Mouse (Mus musculus) MEL (cell line): ENCODE measurements around the gene Ccdc186. TPM values are rescaled to one million over a fixed set of nuclear protein-coding genes. Genes with fewer than 3 reads are reported as not detected.

Experiments
- DNase-seq: peaks from one replicate; pipeline ENCODE4 v3.0.0; 2011; ENCODE audit warnings: low read depth, low spot score
- H3K27ac ChIP-seq: 2 replicates; pipeline ENCODE4 v1.5.1; 2012; ENCODE audit warnings: low read depth, mild to moderate bottlenecking, control low read depth, low read length, moderate library complexity; ENCODE audit not compliant: control insufficient read depth
- H3K27me3 ChIP-seq, 2 experiments: fragments of 150-350 bp in 1 of 2; sonication (generic) in 1 of 2; 2 replicates each; pipeline ENCODE4 v1.6.1; 2012; ENCODE audit warnings: low read length in 2 of 2, mild to moderate bottlenecking in 2 of 2, improper control_type of control experiment in 1 of 2, moderate library complexity in 1 of 2; ENCODE audit not compliant: insufficient read depth in 2 of 2, control insufficient read depth in 1 of 2
- H3K36me3 ChIP-seq, 2 experiments: 2 replicates each; pipeline ENCODE4 v1.6.1; 2012 to 2014; ENCODE audit warnings: low read length in 2 of 2, improper control_type of control experiment in 1 of 2, inconsistent platforms in 1 of 2, mild to moderate bottlenecking in 1 of 2; ENCODE audit not compliant: insufficient read depth in 2 of 2, control insufficient read depth in 1 of 2
- H3K4me1 ChIP-seq, 2 experiments: fragments of 150-350 bp in 1 of 2; sonication (generic) in 1 of 2; 2 replicates each; pipeline ENCODE4 v1.6.1; 2012; ENCODE audit warnings: low read length in 2 of 2, improper control_type of control experiment in 1 of 2, mild to moderate bottlenecking in 1 of 2; ENCODE audit not compliant: insufficient read depth in 2 of 2, control insufficient read depth in 1 of 2
- H3K4me3 ChIP-seq, 2 experiments: fragments of 150-350 bp in 1 of 2; sonication (generic) in 1 of 2; 2 replicates each; pipeline ENCODE4 v1.5.1; 2012; ENCODE audit warnings: low read depth in 2 of 2, low read length in 2 of 2, mild to moderate bottlenecking in 2 of 2, moderate library complexity in 2 of 2, control low read depth in 1 of 2, improper control_type of control experiment in 1 of 2; ENCODE audit not compliant: control insufficient read depth in 1 of 2, insufficient read depth in 1 of 2
- H3K79me2 ChIP-seq: 2 replicates; pipeline ENCODE4 v1.6.1; 2012; ENCODE audit warnings: mild to moderate bottlenecking, low read length, moderate library complexity; ENCODE audit not compliant: control insufficient read depth, poor library complexity, insufficient read depth
- H3K9ac ChIP-seq: 2 replicates; pipeline ENCODE4 v1.6.1; 2012; ENCODE audit warnings: low read depth, mild to moderate bottlenecking, control low read depth, low read length, moderate library complexity; ENCODE audit not compliant: control insufficient read depth, poor library complexity, severe bottlenecking
- H3K9me3 ChIP-seq: fragments of 150-350 bp; sonication (generic); replicated peaks from 2 replicates; pipeline ENCODE4 v1.6.1; 2012; ENCODE audit warnings: mild to moderate bottlenecking, low read length, improper control_type of control experiment, moderate library complexity; ENCODE audit not compliant: insufficient read depth
- CHD1 ChIP-seq: IDR thresholded peaks from 2 replicates; pipeline ENCODE4 v1.6.1; 2012; ENCODE audit warnings: low read depth, mild to moderate bottlenecking, inconsistent platforms, low read length, improper control_type of control experiment
- CTCF ChIP-seq, 3 experiments: IDR thresholded peaks in 2 of 3; conservative IDR thresholded peaks in 1 of 3; 2 replicates each; pipeline ENCODE4 v1.5.1; 2011 to 2012; ENCODE audit warnings: low read length in 3 of 3, low read depth in 2 of 3, mild to moderate bottlenecking in 2 of 3, improper control_type of control experiment in 1 of 3, inconsistent platforms in 1 of 3, mixed read lengths in 1 of 3, moderate library complexity in 1 of 3; ENCODE audit not compliant: control insufficient read depth in 1 of 3, insufficient read depth in 1 of 3, poor library complexity in 1 of 3, severe bottlenecking in 1 of 3
- E2F4 ChIP-seq: IDR thresholded peaks from 2 replicates; pipeline ENCODE4 v1.6.1; 2011; ENCODE audit warnings: low read depth, low read length, improper control_type of control experiment, borderline replicate concordance
- ELF1 ChIP-seq: IDR thresholded peaks from 2 replicates; pipeline ENCODE4 v1.6.1; 2014; ENCODE audit warnings: low read depth, mild to moderate bottlenecking, inconsistent platforms, low read length, improper control_type of control experiment, moderate library complexity
- ETS1 ChIP-seq: IDR thresholded peaks from 2 replicates; pipeline ENCODE4 v1.6.1; 2012; ENCODE audit warnings: low read depth, mild to moderate bottlenecking, inconsistent platforms, low read length, improper control_type of control experiment, moderate library complexity
- GABPA ChIP-seq: IDR thresholded peaks from 2 replicates; pipeline ENCODE4 v1.6.1; 2012; ENCODE audit warnings: low read depth, mild to moderate bottlenecking, inconsistent platforms, low read length, improper control_type of control experiment, moderate library complexity
- GATA1 ChIP-seq: IDR thresholded peaks from 2 replicates; pipeline ENCODE4 v1.6.1; 2011; ENCODE audit warnings: low read depth, low read length, improper control_type of control experiment
- HCFC1 ChIP-seq: IDR thresholded peaks from 2 replicates; pipeline ENCODE4 v1.6.1; 2012; ENCODE audit warnings: low read depth, mild to moderate bottlenecking, inconsistent platforms, low read length, improper control_type of control experiment, moderate library complexity
- JUND ChIP-seq: IDR thresholded peaks from 2 replicates; pipeline ENCODE4 v1.6.1; 2011; ENCODE audit warnings: low read depth, mild to moderate bottlenecking, improper control_type of control experiment, low read length
- KAT2A ChIP-seq: conservative IDR thresholded peaks from 2 replicates; pipeline ENCODE4 v1.6.1; 2012; ENCODE audit warnings: low read depth, low read length, improper control_type of control experiment, inconsistent platforms
- MAZ ChIP-seq: IDR thresholded peaks from 2 replicates; pipeline ENCODE4 v1.6.1; 2012; ENCODE audit warnings: low read depth, mild to moderate bottlenecking, inconsistent platforms, low read length, improper control_type of control experiment
- MEF2A ChIP-seq: IDR thresholded peaks from 2 replicates; pipeline ENCODE4 v1.6.1; 2014; ENCODE audit warnings: low read depth, mild to moderate bottlenecking, inconsistent platforms, low read length, improper control_type of control experiment; ENCODE audit not compliant: poor library complexity, insufficient replicate concordance, severe bottlenecking; ENCODE audit errors: extremely low read depth
- RAD21 ChIP-seq: IDR thresholded peaks from 2 replicates; pipeline ENCODE4 v1.6.1; 2011; ENCODE audit warnings: mild to moderate bottlenecking, low read depth, low read length, improper control_type of control experiment
- RCOR1 ChIP-seq: IDR thresholded peaks from 2 replicates; pipeline ENCODE4 v1.6.1; 2012; ENCODE audit warnings: low read depth, mild to moderate bottlenecking, inconsistent platforms, low read length, improper control_type of control experiment
- SIN3A ChIP-seq: IDR thresholded peaks from 2 replicates; pipeline ENCODE4 v1.6.1; 2012; ENCODE audit warnings: low read length, improper control_type of control experiment, inconsistent platforms
- SMC3 ChIP-seq: IDR thresholded peaks from 2 replicates; pipeline ENCODE4 v1.6.1; 2011; ENCODE audit warnings: low read depth, low read length, improper control_type of control experiment
- TAL1 ChIP-seq: IDR thresholded peaks from 2 replicates; pipeline ENCODE4 v1.6.1; 2012; ENCODE audit warnings: mild to moderate bottlenecking, inconsistent platforms, low read length, moderate library complexity, mixed read lengths
- TBP ChIP-seq: IDR thresholded peaks from 2 replicates; pipeline ENCODE4 v1.8.0; 2011; ENCODE audit warnings: low read depth, low read length, improper control_type of control experiment
- UBTF ChIP-seq: IDR thresholded peaks from 2 replicates; pipeline ENCODE4 v1.6.1; 2012; ENCODE audit warnings: low read depth, mild to moderate bottlenecking, inconsistent platforms, low read length, improper control_type of control experiment, moderate library complexity, borderline replicate concordance; ENCODE audit not compliant: insufficient read depth
- USF2 ChIP-seq, 2 experiments: IDR thresholded peaks; 2 replicates each; pipeline ENCODE4 v1.6.1; 2011 to 2012; ENCODE audit warnings: improper control_type of control experiment in 2 of 2, low read length in 2 of 2, borderline replicate concordance in 1 of 2, inconsistent platforms in 1 of 2, low read depth in 1 of 2, mild to moderate bottlenecking in 1 of 2; ENCODE audit not compliant: insufficient read depth in 1 of 2
- ZC3H11A ChIP-seq: IDR thresholded peaks from 2 replicates; pipeline ENCODE4 v1.6.1; 2012; ENCODE audit warnings: low read depth, mild to moderate bottlenecking, inconsistent platforms, low read length, improper control_type of control experiment
- ZKSCAN1 ChIP-seq: IDR thresholded peaks from 2 replicates; pipeline ENCODE4 v1.6.1; 2012; ENCODE audit warnings: low read depth, mild to moderate bottlenecking, inconsistent platforms, low read length, improper control_type of control experiment, moderate library complexity
- ZMIZ1 ChIP-seq: IDR thresholded peaks from 2 replicates; pipeline ENCODE4 v1.6.1; 2012; ENCODE audit warnings: low read depth, mild to moderate bottlenecking, inconsistent platforms, low read length, improper control_type of control experiment, moderate library complexity
- ZNF384 ChIP-seq: IDR thresholded peaks from 2 replicates; pipeline ENCODE4 v1.6.1; 2012; ENCODE audit warnings: low read depth, mild to moderate bottlenecking, inconsistent platforms, low read length, improper control_type of control experiment
- polyA plus RNA-seq, 2 experiments: library from polyadenylated mRNA; stranded (reverse) in 1 of 2; unstranded in 1 of 2; fragments of >175 nt in 1 of 2; fragments of >200 nt in 1 of 2; gene quantifications; 2 replicates each; pipeline versions ENCODE4 v1.2.1 to v1.2.4; 2012; ENCODE audit warnings: low replicate concordance in 2 of 2, low read depth in 1 of 2; ENCODE audit not compliant: insufficient read length in 2 of 2, insufficient read depth in 1 of 2, missing spikeins in 1 of 2
- total RNA-seq: library from RNA; depleted of rRNA; stranded (reverse); fragments of 300-350 nt; gene quantifications from 2 replicates; pipeline ENCODE4 v1.2.3, GENCODE M21; 2012

The Ccdc186 gene
- total and polyA plus RNA-seq, 3 experiments, result 7.9 to 72.2 (median 21.9) TPM

GRCm38 (mm10) chr19:56746618-56747017, 75.4 kb downstream of the Ccdc186 start:
- no peaks in the 10 kb centered on the region for H3K9me3 ChIP-seq
- DNase-seq, result no peak
- H3K36me3 ChIP-seq, result no peaks in the 10 kb centered on the region
- H3K27me3 ChIP-seq, result peaks cover 2 to 5% of the 10 kb centered on the region in 2 experiments; a peak in 2 of 4 replicates
- H3K79me2 ChIP-seq, result no peaks in the 10 kb centered on the region
- TF ChIP-seq MEF2A (no peak), UBTF (no peak), GABPA (no peak), ZMIZ1 (no peak)
- no peaks in the 10 kb centered on the region for H3K4me1 ChIP-seq
- no peak overlapping the region for H3K27ac ChIP-seq
- no peak overlapping the region for H3K9ac ChIP-seq
- H3K4me3 ChIP-seq, result no peak overlapping the region

DNA sequence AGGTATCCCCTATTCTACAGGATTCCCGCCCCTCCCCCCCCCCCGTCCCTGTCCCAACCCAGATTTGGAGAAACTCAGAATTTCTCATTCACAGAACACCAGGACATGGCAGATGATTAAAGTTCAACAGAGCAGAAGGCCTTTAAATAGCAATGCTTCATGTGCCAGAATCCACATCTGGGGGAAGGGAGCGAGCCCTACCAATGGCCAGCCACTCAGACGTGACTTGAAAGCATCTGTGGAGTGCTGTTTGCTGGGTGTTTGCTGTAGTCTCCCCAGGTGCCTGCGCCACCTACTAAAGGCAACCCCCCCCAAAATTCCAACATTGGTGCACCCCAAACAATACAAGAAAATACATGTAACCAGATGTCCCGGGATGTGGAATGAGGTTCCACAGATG, 76.5 kb downstream of the Ccdc186 start:
- peaks cover 5 to 9% of the 10 kb centered on the region in 2 experiments; a peak in 3 of 4 replicates for H3K27me3 ChIP-seq
- no peak for TF ChIP-seq TBP
- TF ChIP-seq, all 39 proteins: peak for 0
- no peaks in the 10 kb centered on the region for H3K36me3 ChIP-seq
- no peaks in the 10 kb centered on the region for H3K79me2 ChIP-seq
- DNase-seq, result no peak
- no peak overlapping the region for H3K27ac ChIP-seq
- H3K4me3 ChIP-seq, result no peak overlapping the region
- H3K4me1 ChIP-seq, result no peaks in the 10 kb centered on the region
- no peaks in the 10 kb centered on the region for H3K9me3 ChIP-seq
- H3K9ac ChIP-seq, result no peak overlapping the region

DNA sequence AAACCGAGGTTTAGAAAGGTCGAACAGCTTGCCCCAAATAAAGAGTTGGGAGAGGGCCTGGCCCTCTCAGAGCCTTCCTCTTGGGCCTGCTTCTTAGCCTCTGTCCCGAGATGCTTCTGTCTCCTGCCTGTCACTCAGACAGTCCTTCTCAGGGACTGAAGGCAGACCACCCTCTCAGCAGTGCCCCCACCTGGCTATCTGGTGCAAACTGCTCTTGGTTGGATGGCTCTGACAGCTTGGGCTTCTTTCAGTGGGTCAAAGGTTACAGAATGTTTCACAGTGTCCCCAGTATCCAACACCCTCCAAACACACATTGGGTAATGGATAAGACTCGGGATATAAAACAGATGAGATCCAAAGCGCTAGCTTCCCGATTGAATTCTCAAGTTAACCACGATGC, 76.9 kb downstream of the Ccdc186 start:
- H3K4me1 ChIP-seq, result no peaks in the 10 kb centered on the region
- H3K4me3 ChIP-seq, result no peak overlapping the region
- H3K36me3 ChIP-seq, result no peaks in the 10 kb centered on the region
- TF ChIP-seq ZNF384 (no peak), HCFC1 (no peak), MAZ (no peak), KAT2A (no peak), USF2 (IDR thresholded peaks at IDR 0.05; ENCODE audit: borderline replicate concordance in 1 of 2, insufficient read depth in 1 of 2, low read depth in 1 of 2, low read length in 2 of 2) (no peak), SIN3A (no peak), ELF1 (no peak), CHD1 (no peak), ZKSCAN1 (no peak), TAL1 (no peak), CTCF (IDR thresholded peaks at IDR 0.05 in 2 of 3, conservative IDR thresholded peaks at IDR 0.05 in 1 of 3; ENCODE audit: control insufficient read depth in 1 of 3, insufficient read depth in 1 of 3, low read depth in 2 of 3, low read length in 3 of 3, poor library complexity in 1 of 3, severe bottlenecking in 1 of 3) (peak; percentile 30 to 61 (median 55); a peak in 5 of 6 replicates), MEF2A (no peak), UBTF (no peak), GATA1 (no peak), RAD21 (peak; percentile 45), E2F4 (no peak), RCOR1 (no peak), JUND (no peak), SMC3 (peak; percentile 72), ZC3H11A (peak; percentile 53), ETS1 (no peak)
- H3K79me2 ChIP-seq, result no peaks in the 10 kb centered on the region
- no peaks in the 10 kb centered on the region for H3K9me3 ChIP-seq
- peaks cover 6 to 11% of the 10 kb centered on the region in 2 experiments; a peak in 3 of 4 replicates for H3K27me3 ChIP-seq
- H3K27ac ChIP-seq, result no peak overlapping the region
- H3K9ac ChIP-seq, result no peak overlapping the region
- DNase-seq, result peak; percentile 21
